Mouse (Mus musculus): ENCODE results near the gene Tbc1d2b. TPM values are rescaled to one million over a fixed set of nuclear protein-coding genes. Genes with fewer than 3 reads are reported as not detected.

Tbc1d2b gene
- polyA plus RNA-seq, 1 experiment = 46.4 TPM

DNA sequence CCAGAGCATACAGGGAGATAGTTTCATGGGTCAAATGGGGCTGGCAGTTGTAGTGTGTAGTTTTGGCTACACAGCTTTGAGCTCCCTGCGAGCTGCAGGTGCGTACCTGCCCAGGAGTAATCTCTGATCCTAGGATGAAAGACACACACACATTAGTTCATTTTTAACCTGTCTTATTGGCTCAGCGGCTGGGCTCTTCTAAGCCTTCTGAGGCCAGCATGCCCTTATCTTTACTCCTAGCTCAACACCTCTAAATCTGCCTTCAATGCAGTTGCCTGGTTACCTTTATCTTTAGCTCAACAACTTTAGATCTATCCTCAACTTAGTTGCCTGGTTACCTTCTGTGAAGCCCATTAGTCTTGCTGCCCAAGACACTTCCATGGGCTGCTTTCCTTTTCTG, 7.8 kb upstream of the Tbc1d2b start:
- Histone ChIP-seq H3K4me1 (ENCODE audit: control insufficient read depth, insufficient read depth, low read length) (peaks cover 5% of the 10 kb centered on the region; the same call in 1 of the 2 replicates), H3K4me3 (replicated peaks; ENCODE audit: extremely low read depth, low read depth, low read length) (no peak overlapping the region)
- no peak for DNase-seq
- TF ChIP-seq CTCF (IDR thresholded peaks at IDR 0.05; ENCODE audit: insufficient read depth, low read length) (no peak), POLR2A (IDR thresholded peaks at IDR 0.05; ENCODE audit: borderline replicate concordance, extremely low read depth, low read depth, low read length) (no peak)
- 83% methylated on average over 3 of the region's 3 CpGs for WGBS

DNA sequence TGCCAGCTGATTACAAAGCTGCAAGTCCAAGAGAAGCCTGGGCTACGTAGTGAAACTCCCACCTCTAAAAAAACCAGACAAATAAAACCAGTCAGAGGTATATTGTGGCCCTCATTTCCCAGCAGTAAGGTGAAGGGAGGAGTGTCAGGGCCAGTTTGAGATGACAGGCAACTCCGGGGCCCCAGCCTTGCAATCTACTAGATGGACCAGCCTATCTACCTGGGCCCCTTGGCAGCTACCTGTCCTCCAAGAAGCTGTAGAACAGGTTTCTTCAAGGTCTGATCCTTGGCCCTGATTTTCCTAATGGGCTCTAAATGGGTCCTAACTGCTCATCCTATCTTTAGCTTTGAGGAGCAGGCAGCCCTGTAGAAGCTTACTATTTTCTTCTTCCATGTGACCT, 7.3 kb upstream of the Tbc1d2b start:
- DNase-seq = no peak

DNA sequence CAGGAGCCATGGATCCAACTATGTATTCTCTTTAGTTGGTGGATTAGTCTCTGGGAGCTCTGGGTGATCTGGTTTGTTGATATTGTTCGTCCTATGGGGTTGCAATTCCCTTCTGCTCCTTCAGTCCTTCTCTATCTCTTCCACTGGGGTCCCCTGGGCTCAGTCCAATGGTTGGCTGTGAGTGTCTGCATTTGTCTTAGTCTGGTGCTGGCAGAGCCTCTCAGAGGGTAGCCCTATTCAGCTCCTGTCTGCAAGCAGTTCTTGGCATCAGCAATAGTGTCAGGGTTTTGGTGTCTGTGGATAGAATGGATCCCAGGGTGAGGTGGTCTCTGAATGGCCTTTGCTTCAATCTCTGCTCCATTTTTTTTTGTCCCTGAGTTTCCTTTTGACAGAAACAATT, 6.2 kb upstream of the Tbc1d2b start:
- WGBS = 84% methylated on average over 1 of the region's 1 CpGs
- TF ChIP-seq POLR2A (IDR thresholded peaks at IDR 0.05; ENCODE audit: borderline replicate concordance, extremely low read depth, low read depth, low read length) = no peak

More for the DNA sequence above, 7.3 kb upstream of the Tbc1d2b start:
- H3K4me3 ChIP-seq (replicated peaks; ENCODE audit: extremely low read depth, low read depth, low read length) = no peak overlapping the region
- peaks cover 5% of the 10 kb centered on the region; the same call in 1 of the 2 replicates for H3K4me1 ChIP-seq (ENCODE audit: control insufficient read depth, insufficient read depth, low read length)
- TF ChIP-seq POLR2A (IDR thresholded peaks at IDR 0.05; ENCODE audit: borderline replicate concordance, extremely low read depth, low read depth, low read length) (no peak), CTCF (IDR thresholded peaks at IDR 0.05; ENCODE audit: insufficient read depth, low read length) (no peak)
- 50% methylated on average over 2 of the region's 2 CpGs for WGBS

DNA sequence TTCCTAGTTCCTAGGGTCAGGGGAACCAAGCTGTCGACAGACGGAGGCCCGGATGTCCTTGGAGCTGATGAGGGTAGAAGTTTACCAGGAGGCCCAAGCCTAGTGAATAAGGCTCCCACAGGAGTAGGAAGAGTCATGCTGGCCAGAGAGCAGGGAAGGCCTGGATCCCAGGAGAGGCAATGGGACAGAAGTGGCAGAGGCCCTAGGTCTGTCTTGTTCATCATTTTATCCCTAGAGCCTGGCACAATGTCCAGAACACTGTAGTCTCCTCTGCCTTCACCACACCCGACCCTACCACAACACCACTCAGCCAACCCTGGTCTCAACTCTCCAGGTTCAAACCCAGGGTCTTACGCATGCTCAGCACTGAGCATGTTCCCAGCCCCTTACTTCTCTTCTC, 5.3 kb upstream of the Tbc1d2b start:
- no peak for TF ChIP-seq POLR2A (IDR thresholded peaks at IDR 0.05; ENCODE audit: borderline replicate concordance, extremely low read depth, low read depth, low read length)
- no peak for TF ChIP-seq CTCF (IDR thresholded peaks at IDR 0.05; ENCODE audit: insufficient read depth, low read length)
- DNase-seq = no peak
- WGBS = 76% methylated on average over 5 of the region's 5 CpGs
- H3K4me1 ChIP-seq (ENCODE audit: control insufficient read depth, insufficient read depth, low read length) = peaks cover 8% of the 10 kb centered on the region
- no peak overlapping the region for H3K4me3 ChIP-seq (replicated peaks; ENCODE audit: extremely low read depth, low read depth, low read length)

More for the DNA sequence above, 6.2 kb upstream of the Tbc1d2b start:
- H3K4me3 ChIP-seq (replicated peaks; ENCODE audit: extremely low read depth, low read depth, low read length) = no peak overlapping the region
- H3K4me1 ChIP-seq (ENCODE audit: control insufficient read depth, insufficient read depth, low read length) = peaks cover 8% of the 10 kb centered on the region; the same call in 1 of the 2 replicates
- no peak for DNase-seq

DNA sequence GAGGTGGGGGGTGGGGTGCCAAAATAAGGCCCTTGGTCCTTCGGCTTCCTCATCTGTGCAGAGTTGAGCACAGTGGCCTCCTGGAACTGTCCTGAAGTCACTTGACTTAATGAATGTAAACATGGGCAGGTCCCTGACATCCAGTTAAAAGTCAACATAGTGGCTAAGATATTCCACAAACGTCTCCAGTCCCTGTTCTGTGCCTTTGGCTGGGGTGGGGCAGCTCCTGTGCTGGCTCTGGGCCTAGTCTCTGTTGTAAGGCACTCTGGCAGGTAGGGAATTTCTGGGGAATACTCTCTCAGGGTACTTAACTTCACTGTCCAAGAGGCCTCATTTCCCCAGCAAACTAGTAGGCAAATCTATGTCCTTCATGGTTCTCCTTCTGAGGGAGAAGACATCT, 4.9 kb upstream of the Tbc1d2b start:
- peak; percentile 42 for DNase-seq
- H3K4me3 ChIP-seq (replicated peaks; ENCODE audit: extremely low read depth, low read depth, low read length) = no peak overlapping the region
- peaks cover 8% of the 10 kb centered on the region for H3K4me1 ChIP-seq (ENCODE audit: control insufficient read depth, insufficient read depth, low read length)
- 44% methylated on average over 2 of the region's 2 CpGs for WGBS
- TF ChIP-seq POLR2A (IDR thresholded peaks at IDR 0.05; ENCODE audit: borderline replicate concordance, extremely low read depth, low read depth, low read length) (no peak), CTCF (IDR thresholded peaks at IDR 0.05; ENCODE audit: insufficient read depth, low read length) (no peak)

DNA sequence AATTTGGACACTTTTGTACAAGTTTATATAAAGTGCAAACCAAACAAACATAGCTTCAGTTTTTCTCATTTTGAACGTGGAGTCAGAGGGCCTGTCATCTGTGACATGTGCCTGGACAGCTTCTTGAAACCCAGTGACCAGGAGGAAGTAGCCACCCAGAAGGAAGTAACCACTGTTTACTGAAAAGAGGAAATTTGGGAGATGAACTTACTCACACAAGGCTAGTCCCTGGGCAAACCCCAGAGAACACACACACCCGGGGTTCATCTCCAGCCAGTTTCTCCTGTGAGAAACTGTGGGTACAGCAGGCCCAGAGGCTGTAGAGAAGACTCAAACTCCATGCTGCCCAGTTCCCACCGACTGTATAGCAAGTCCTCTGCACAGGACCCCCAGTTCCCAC, 3.9 kb upstream of the Tbc1d2b start:
- no peak overlapping the region for H3K4me3 ChIP-seq (replicated peaks; ENCODE audit: extremely low read depth, low read depth, low read length)
- DNase-seq = no peak
- H3K4me1 ChIP-seq (ENCODE audit: control insufficient read depth, insufficient read depth, low read length) = peaks cover 12% of the 10 kb centered on the region
- 33% methylated on average over 3 of the region's 3 CpGs for WGBS
- no peak for TF ChIP-seq CTCF (IDR thresholded peaks at IDR 0.05; ENCODE audit: insufficient read depth, low read length)
- no peak for TF ChIP-seq POLR2A (IDR thresholded peaks at IDR 0.05; ENCODE audit: borderline replicate concordance, extremely low read depth, low read depth, low read length)

DNA sequence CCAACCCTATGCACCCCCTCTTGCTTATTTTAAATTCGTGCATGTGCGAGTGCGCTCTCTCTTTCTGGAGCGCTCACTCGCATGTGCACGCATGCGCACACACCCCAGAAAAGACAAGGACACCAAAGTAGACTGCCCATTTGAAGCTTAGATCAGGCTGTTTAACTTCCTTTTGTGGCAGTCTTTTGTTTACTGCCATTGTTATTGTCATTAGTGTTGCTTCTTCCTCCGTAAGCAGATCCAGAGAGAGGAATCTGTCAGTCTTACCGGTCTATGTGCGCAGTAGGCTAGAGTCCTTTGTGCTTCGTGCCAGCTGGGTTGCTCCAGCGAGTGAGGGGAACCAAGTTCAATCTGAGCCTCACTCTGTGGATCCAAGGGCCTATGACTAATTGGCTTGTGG, 1.7 kb upstream of the Tbc1d2b start:
- WGBS = 66% methylated on average over 12 of the region's 12 CpGs
- no peak overlapping the region for H3K4me3 ChIP-seq (replicated peaks; ENCODE audit: extremely low read depth, low read depth, low read length)

DNA sequence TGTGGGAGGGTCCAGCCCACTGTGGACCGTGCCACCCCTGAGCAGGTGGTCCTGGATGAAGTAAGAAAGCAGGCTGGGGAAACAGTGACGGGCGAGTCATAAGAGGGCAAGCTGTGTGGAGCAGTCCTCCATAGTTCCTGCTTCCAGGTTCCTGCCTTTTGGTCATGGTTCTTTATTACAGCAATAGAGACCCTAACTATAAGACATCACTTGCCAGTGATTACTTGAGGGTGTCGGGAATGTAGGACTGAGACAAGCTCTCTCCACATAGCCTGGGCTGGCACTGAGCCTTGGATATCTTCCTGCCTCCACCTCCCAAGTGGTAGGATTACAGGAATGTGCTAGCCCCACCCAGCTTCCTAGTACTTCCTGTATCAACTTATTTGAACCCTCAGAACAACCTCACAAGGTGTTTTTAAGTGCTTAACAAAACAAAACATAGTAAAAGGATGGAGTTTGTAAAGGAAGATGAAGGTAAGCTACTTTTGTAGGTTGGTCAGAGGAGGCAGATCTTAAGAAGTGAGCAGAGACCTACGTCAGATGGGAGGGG, 1.0 kb upstream of the Tbc1d2b start:
- Histone ChIP-seq H3K4me1 (ENCODE audit: control insufficient read depth, insufficient read depth, low read length) (peaks cover 20% of the 10 kb centered on the region), H3K4me3 (replicated peaks; ENCODE audit: extremely low read depth, low read depth, low read length) (no peak overlapping the region)
- WGBS = 45% methylated on average over 5 of the region's 5 CpGs
- DNase-seq = no peak
- TF ChIP-seq CTCF (IDR thresholded peaks at IDR 0.05; ENCODE audit: insufficient read depth, low read length) (no peak), POLR2A (IDR thresholded peaks at IDR 0.05; ENCODE audit: borderline replicate concordance, extremely low read depth, low read depth, low read length) (no peak)

More for the DNA sequence above, 1.7 kb upstream of the Tbc1d2b start:
- DNase-seq = no peak
- no peak for TF ChIP-seq POLR2A (IDR thresholded peaks at IDR 0.05; ENCODE audit: borderline replicate concordance, extremely low read depth, low read depth, low read length)
- no peak for TF ChIP-seq CTCF (IDR thresholded peaks at IDR 0.05; ENCODE audit: insufficient read depth, low read length)
- peaks cover 20% of the 10 kb centered on the region for H3K4me1 ChIP-seq (ENCODE audit: control insufficient read depth, insufficient read depth, low read length)

DNA sequence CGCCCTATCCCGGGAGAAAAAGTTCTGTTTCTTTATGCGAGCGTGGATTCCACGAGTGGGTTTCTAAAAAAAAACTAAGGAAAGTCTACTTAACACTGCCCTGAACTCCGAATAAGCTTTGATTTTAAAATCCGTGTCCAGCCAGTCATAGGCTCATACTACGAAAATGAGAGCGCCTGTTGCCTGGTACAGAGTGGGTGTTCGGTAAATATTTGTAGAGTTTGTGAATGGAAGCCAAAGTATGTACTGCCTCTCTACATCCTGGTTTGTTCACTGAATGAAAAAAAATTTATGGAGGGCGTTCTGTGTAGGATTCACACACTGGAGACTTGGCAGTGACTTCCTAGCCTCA, 316 bp upstream of the Tbc1d2b start:
- TF ChIP-seq CTCF (IDR thresholded peaks at IDR 0.05; ENCODE audit: insufficient read depth, low read length) = no peak
- TF ChIP-seq POLR2A (IDR thresholded peaks at IDR 0.05; ENCODE audit: borderline replicate concordance, extremely low read depth, low read depth, low read length) = no peak
- 3% methylated on average over 11 of the region's 11 CpGs for WGBS
- no peak for DNase-seq
- Histone ChIP-seq H3K4me3 (replicated peaks; ENCODE audit: extremely low read depth, low read depth, low read length) (peak overlapping the region; percentile 92), H3K4me1 (ENCODE audit: control insufficient read depth, insufficient read depth, low read length) (peaks cover 20% of the 10 kb centered on the region)

DNA sequence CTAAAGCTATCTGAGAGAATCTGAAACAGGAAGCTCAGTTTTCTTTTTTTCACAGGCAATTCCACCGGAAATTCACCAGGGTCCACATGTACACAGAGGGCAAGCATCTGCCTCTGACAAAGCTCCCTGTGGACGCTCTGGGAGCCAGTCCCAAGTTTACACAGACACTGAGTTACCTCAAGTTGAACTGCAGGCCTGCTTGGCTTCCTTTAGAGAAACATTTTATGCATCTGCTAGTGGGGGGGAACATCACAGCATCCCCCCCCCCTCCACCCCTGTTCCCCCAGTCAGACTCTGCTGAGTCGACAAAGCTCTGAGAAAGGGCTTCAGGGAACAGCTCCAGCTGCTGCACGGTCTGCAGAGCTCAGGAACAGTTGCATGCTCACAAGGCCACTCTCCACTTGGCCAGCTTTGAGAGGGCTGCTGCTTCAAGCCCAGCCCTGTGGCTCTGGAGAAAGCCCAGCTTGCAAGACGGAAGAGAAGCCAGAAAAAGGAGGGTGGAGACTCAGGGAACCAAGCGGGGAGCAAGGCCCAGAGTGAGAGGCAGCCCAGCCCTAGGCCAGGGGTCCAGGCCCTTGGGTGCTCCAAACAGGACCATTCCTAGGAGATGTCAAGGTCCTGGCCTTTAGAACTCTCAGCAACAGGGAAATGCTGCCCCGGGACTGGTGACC, 1.5 kb downstream of the Tbc1d2b start:
- WGBS = 5% methylated on average over 7 of the region's 7 CpGs
- Histone ChIP-seq H3K4me1 (ENCODE audit: control insufficient read depth, insufficient read depth, low read length) (peaks cover 14% of the 10 kb centered on the region), H3K4me3 (replicated peaks; ENCODE audit: extremely low read depth, low read depth, low read length) (peak overlapping the region; percentile 92)
- TF ChIP-seq CTCF (IDR thresholded peaks at IDR 0.05; ENCODE audit: insufficient read depth, low read length) (no peak), POLR2A (IDR thresholded peaks at IDR 0.05; ENCODE audit: borderline replicate concordance, extremely low read depth, low read depth, low read length) (no peak)
- DNase-seq = peak; percentile 61

Measured in lung, adult 2 months (tissue).